Mouse (Mus musculus) forebrain, embryonic 15.5 days (tissue): ENCODE results near the gene AC109138.7. TPM values are rescaled to one million over a fixed set of nuclear protein-coding genes. Genes with fewer than 3 reads are reported as not detected.

Source experiments
- ATAC-seq: fragments of 200-750 bp; cut with Nextera tagmentation; replicated peaks from 2 replicates; pipeline ENCODE4 v1.8.0; 2017; ENCODE audit warnings: mild to moderate bottlenecking, moderate TSS enrichment, moderate library complexity
- H3K27ac ChIP-seq: fragments of 300-500 bp; sonication (generic); replicated peaks from 2 replicates; pipeline ENCODE4 v1.5.1; 2015; ENCODE audit warnings: mild to moderate bottlenecking, inconsistent platforms
- H3K27me3 ChIP-seq: fragments of 300-500 bp; sonication (generic); 2 replicates; pipeline ENCODE4 v1.6.1; 2015; ENCODE audit warnings: inconsistent platforms
- H3K36me3 ChIP-seq: fragments of 300-500 bp; sonication (generic); 2 replicates; pipeline ENCODE4 v1.6.1; 2015; ENCODE audit warnings: mild to moderate bottlenecking, inconsistent platforms
- H3K4me1 ChIP-seq: fragments of 300-500 bp; sonication (generic); 2 replicates; pipeline ENCODE4 v1.6.1; 2015; ENCODE audit warnings: inconsistent platforms
- H3K4me2 ChIP-seq: fragments of 300-500 bp; sonication (generic); replicated peaks from 2 replicates; pipeline ENCODE4 v1.6.1; 2015; ENCODE audit warnings: mild to moderate bottlenecking, inconsistent platforms
- H3K4me3 ChIP-seq: fragments of 300-500 bp; sonication (generic); 2 replicates; pipeline ENCODE4 v1.5.1; 2015; ENCODE audit warnings: mild to moderate bottlenecking, inconsistent platforms
- H3K9ac ChIP-seq: fragments of 300-500 bp; sonication (generic); replicated peaks from 2 replicates; pipeline ENCODE4 v1.6.1; 2015; ENCODE audit warnings: mild to moderate bottlenecking, inconsistent platforms
- H3K9me3 ChIP-seq: fragments of 300-500 bp; sonication (generic); 2 replicates; pipeline ENCODE4 v1.6.1; 2016; ENCODE audit warnings: inconsistent platforms
- WGBS: fragments of 180-500 bp; shearing (Covaris S2); methylation state at CpG from one replicate; pipeline ENCODE4 v1.1.7; 2015; ENCODE audit warnings: mixed read lengths; 5-methylcytosine and 5-hydroxymethylcytosine counted together
- polyA plus RNA-seq: library from polyadenylated mRNA; unstranded; fragments of >200 nt; fragmentation: Nextera tagmentation; extraction: Ambion mirVana; gene quantifications from 2 replicates; pipeline ENCODE4 v1.2.1, GENCODE M21; 2015

The AC109138.7 gene
- polyA plus RNA-seq = not detected in 2 replicates

DNA sequence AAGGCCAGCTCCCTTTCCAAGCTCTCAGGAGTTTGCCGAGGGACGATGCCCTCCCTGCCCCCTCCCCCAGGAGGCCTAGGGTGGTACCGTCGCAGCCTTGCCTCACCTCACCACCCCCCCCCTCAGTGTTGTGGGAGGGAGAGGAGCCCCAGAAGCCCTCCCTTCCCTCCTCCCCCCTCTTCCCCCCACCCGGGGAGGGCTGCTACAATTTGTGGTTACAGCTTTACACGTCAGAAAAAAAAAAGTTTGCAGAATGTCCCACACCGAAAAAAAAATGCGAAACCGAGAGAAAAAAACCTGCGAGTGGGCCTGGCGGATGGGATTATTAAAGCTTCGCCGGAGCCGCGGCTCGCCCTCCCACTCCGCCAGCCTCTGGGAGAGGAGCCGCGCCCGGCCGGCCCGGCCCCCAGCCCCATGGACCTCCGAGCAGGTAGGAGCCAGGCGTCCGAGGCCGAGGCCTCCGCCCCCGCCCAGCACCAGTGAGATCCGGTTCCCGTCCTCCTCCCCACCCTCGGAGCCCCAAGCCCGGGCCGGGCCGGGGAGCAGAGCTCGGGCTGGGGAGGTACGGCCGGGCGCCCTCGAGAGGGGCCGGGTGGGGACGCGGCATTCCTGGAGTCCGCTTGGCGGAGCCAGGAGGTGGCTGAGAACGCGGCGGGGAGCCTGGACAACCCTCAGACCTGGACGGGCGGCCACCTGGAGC, at the start of gene AC109138.7, which contains the start of gene Clcf1:
TSS of gene AC109138.7 (plus strand) at position 287 of the 700 bp plus-strand sequence.
TSS of gene Clcf1 (plus strand) at position 168 of the 700 bp plus-strand sequence.
- ATAC-seq = peak; percentile 57

GRCm38 (mm10) chr19:4164721-4165120, 49.4 kb upstream of the AC109138.7 start:
- Histone ChIP-seq H3K27me3 (no peaks in the 10 kb centered on the region), H3K4me1 (peaks cover 20% of the 10 kb centered on the region), H3K9ac (no peak overlapping the region), H3K4me2 (no peak overlapping the region), H3K4me3 (no peak overlapping the region), H3K36me3 (peaks cover 15% of the 10 kb centered on the region; the same call in 1 of the 2 replicates), H3K27ac (no peak overlapping the region), H3K9me3 (no peaks in the 10 kb centered on the region)
- no peak for ATAC-seq
- WGBS = 75% methylated on average over 2 of the region's 2 CpGs

More for the DNA sequence above, at the start of gene AC109138.7, which contains the start of gene Clcf1:
- H3K36me3 ChIP-seq = no peaks in the 10 kb centered on the region
- H3K9me3 ChIP-seq = no peaks in the 10 kb centered on the region
- 1% methylated on average over 43 of the region's 49 CpGs for WGBS
- H3K4me3 ChIP-seq = peak within 1 kb of the TSS; percentile 52
- peak within 1 kb of the TSS; percentile 99 for H3K4me2 ChIP-seq
- H3K27me3 ChIP-seq = peaks cover 54% of the 10 kb centered on the region
- peak within 1 kb of the TSS; percentile 55 for H3K9ac ChIP-seq
- peaks cover 32% of the 10 kb centered on the region for H3K4me1 ChIP-seq
- no peak within 1 kb of the TSS for H3K27ac ChIP-seq

DNA sequence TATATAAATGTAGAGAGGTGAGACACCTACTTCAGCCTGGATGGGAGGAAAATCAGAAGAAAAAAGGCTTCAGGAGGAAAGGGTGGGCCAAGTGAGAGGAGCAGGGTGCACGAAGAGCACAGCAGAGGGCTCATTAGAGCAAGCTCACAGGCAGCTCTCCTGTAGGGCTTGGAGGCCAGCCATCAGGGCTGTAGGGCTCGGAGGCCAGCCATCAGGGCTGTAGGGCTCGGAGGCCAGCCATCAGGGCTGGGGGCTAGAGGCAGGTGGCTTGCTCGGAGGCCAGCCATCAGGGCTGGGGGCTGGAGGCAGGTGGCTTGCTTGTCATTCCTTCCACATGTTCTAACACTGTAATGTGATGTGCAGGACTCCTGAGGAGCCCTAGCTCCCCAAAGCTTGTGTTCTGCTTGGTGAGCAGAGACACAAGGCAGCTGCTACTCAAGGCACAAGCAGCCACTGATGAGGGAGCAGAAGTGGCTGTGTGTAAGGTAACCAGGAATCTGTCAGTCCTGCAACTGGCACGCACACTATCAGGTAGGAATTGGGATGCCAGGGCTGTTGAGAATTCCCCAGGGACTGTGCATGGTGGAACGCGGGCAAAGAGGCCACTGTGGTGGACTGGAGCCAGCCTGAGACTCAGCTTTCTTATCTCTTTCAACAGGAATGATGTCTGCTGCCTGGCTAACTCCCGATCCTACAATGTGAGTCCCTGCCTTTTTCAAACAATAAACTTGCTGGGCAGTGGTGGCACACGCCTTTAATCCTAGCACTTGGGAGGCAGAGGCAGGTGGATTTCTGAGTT, 47.3 kb upstream of the AC109138.7 start:
- no peak overlapping the region for H3K9ac ChIP-seq
- peaks cover 26% of the 10 kb centered on the region for H3K4me1 ChIP-seq
- WGBS = 81% methylated on average over 9 of the region's 9 CpGs
- no peak for ATAC-seq
- no peak overlapping the region for H3K4me2 ChIP-seq
- no peaks in the 10 kb centered on the region for H3K36me3 ChIP-seq
- H3K4me3 ChIP-seq = no peak overlapping the region
- no peak overlapping the region for H3K27ac ChIP-seq
- no peaks in the 10 kb centered on the region for H3K9me3 ChIP-seq
- H3K27me3 ChIP-seq = no peaks in the 10 kb centered on the region

- 0% methylated on average over 43 of the region's 43 CpGs for WGBS
- H3K4me1 ChIP-seq = peaks cover 12% of the 10 kb centered on the region
- H3K27ac ChIP-seq = peak overlapping the region; percentile 91
- H3K9me3 ChIP-seq = no peaks in the 10 kb centered on the region
- H3K27me3 ChIP-seq = no peaks in the 10 kb centered on the region
- H3K36me3 ChIP-seq = no peaks in the 10 kb centered on the region
- ATAC-seq = peak; percentile 95
- H3K9ac ChIP-seq = peak overlapping the region; percentile 80
- peak overlapping the region; percentile 49 for H3K4me3 ChIP-seq
- peak overlapping the region; percentile 93 for H3K4me2 ChIP-seq
Observed at GRCm38 (mm10) chr19:4169378-4169784, 44.8 kb upstream of the AC109138.7 start.

- 4% methylated on average over 27 of the region's 27 CpGs for WGBS
Observed at GRCm38 (mm10) chr19:4169810-4170209, 44.3 kb upstream of the AC109138.7 start.

DNA sequence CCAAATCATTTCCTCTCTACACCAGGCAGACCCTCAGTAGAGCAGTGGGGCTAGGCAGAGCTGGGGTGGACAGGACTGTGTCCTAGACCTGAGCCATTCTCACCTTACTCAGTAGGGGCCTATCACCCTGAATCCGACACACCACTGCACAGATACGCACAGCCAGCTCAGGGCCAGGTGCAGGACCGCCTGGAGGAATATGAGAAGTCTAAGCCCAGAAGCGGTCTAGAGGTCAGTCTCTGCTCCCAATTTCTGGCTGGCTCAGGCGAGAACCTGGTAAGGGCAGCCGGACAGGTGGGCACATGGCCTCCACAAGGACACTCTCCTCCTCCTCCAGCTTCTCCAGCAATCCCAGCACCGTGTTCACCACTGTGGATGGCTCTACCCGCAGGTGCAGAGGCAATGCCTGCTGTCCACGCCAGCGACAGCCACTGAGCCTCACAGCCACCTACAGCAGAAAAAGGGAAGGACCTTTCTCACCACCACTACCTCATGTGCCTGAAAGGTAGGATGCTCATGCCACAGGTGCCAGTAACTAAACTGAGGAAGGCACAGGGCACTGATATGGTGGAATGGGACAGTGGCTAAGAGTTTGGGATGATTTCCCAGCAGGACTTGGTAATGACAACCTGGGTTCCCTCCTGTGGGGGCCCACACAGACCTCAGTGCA, 43.3 kb upstream of the AC109138.7 start:
- H3K36me3 ChIP-seq = no peaks in the 10 kb centered on the region
- no peak overlapping the region for H3K9ac ChIP-seq
- H3K27ac ChIP-seq = no peak overlapping the region
- no peak for ATAC-seq
- H3K9me3 ChIP-seq = no peaks in the 10 kb centered on the region
- peaks cover 20% of the 10 kb centered on the region for H3K4me1 ChIP-seq
- no peaks in the 10 kb centered on the region for H3K27me3 ChIP-seq
- no peak overlapping the region for H3K4me3 ChIP-seq
- H3K4me2 ChIP-seq = no peak overlapping the region
- WGBS = 89% methylated on average over 10 of the region's 10 CpGs

More at GRCm38 (mm10) chr19:4169810-4170209, 44.3 kb upstream of the AC109138.7 start:
- no peaks in the 10 kb centered on the region for H3K27me3 ChIP-seq
- H3K36me3 ChIP-seq = no peaks in the 10 kb centered on the region
- peak overlapping the region; percentile 91 for H3K27ac ChIP-seq
- H3K9ac ChIP-seq = peak overlapping the region; percentile 80
- H3K4me2 ChIP-seq = peak overlapping the region; percentile 93
- peak overlapping the region; percentile 49 for H3K4me3 ChIP-seq
- peak; percentile 71 for ATAC-seq
- H3K9me3 ChIP-seq = no peaks in the 10 kb centered on the region
- peaks cover 12% of the 10 kb centered on the region for H3K4me1 ChIP-seq

DNA sequence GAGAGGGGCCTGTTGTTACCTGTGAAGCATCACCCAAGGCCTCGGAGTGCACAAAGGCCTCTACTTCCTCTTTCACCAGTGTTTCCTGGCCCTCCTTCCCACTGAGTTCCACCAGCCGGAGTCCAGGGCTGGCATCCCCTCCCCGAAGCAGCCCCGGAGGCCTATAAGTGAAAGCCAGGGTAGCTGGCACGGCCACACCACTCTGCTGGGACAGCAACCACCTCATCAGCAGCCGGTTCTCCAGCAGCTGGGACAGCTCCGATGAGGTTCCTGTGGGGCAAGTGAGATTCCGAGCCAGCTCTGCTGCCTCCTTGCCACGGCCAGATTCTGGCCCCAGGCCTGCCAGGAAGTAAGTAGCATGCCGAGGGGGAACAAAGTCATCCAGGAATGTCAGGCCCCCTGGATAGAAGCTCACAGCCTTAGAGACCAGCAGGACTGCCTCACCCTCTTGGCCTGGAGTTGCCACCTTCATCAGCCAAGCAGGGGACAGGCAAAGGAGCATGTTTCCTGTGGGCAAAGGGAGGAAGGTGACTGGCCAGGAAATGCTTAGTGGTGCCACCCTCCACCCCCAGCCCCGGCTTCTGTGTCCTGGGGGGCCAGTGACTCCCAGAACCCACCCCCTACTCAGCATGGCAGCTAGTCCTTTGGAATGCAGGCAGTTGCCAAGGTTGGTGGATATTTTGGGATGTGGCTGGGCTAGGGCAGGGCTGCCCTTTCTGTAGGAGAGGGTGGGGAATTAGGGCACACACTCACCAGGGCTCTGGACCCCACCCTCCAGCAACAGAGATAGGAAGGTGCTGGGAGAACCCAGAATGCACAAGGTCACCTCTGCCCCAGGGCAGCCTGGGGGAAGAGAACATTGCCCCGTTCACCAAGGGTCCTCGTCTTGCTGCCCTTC, 42.5 kb upstream of the AC109138.7 start:
- ATAC-seq = no peak
- no peak overlapping the region for H3K9ac ChIP-seq
- no peak overlapping the region for H3K4me3 ChIP-seq

GRCm38 (mm10) chr19:4172925-4173324, 41.2 kb upstream of the AC109138.7 start:
- no peak for ATAC-seq

More for the DNA sequence above, 42.5 kb upstream of the AC109138.7 start:
- H3K27me3 ChIP-seq = no peaks in the 10 kb centered on the region
- H3K4me1 ChIP-seq = peaks cover 20% of the 10 kb centered on the region
- no peaks in the 10 kb centered on the region for H3K36me3 ChIP-seq
- no peaks in the 10 kb centered on the region for H3K9me3 ChIP-seq
- 77% methylated on average over 13 of the region's 13 CpGs for WGBS
- H3K4me2 ChIP-seq = no peak overlapping the region
- no peak overlapping the region for H3K27ac ChIP-seq

DNA sequence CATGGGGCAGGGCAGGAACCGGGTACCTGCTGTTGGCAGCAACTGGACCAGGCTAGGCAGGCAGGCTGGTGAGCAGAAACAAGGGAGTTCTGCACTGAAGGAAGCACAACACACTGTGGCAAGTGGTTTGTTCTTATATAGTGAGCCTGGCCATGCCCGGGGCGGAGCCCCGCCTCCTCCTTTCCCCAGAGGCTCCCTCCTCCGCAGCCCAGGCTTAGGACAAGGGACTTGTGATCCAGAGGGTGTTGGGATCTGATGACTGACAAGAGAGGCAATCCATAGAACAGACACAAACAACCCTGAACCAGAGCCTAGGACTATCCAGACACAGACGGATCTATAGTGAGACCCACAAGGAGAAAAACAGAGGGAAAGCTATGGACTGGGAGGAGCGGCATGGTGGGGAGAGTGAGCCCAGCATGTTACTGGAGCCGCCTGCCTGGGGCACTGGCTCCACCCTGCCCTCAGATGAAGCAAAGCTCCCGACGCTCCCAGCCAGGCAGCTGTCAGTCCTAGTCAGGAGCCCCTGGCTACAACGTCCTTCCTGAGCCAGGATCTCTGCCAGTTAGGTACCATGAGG, 38.7 kb upstream of the AC109138.7 start, which contains the start of gene Carns1:
TSS of gene Carns1 (minus strand) at position 112 of the 580 bp plus-strand sequence.
- WGBS = 5% methylated on average over 11 of the region's 11 CpGs
- Histone ChIP-seq H3K4me3 (no peak within 1 kb of the TSS), H3K9ac (0 out of 2 replicates have a peak within 1 kb of the TSS, but pooled peaks have one; percentile 1)

More at GRCm38 (mm10) chr19:4172925-4173324, 41.2 kb upstream of the AC109138.7 start:
- Histone ChIP-seq H3K9me3 (no peaks in the 10 kb centered on the region), H3K4me2 (no peak overlapping the region), H3K27ac (no peak overlapping the region), H3K4me3 (no peak overlapping the region), H3K4me1 (peaks cover 20% of the 10 kb centered on the region), H3K27me3 (no peaks in the 10 kb centered on the region), H3K9ac (no peak overlapping the region), H3K36me3 (no peaks in the 10 kb centered on the region)
- 57% methylated on average over 11 of the region's 11 CpGs for WGBS

GRCm38 (mm10) chr19:4180411-4180810, 33.7 kb upstream of the AC109138.7 start:
- peaks cover 11% of the 10 kb centered on the region for H3K4me1 ChIP-seq
- no peak for ATAC-seq
- WGBS = 87% methylated on average over 7 of the region's 7 CpGs
- no peaks in the 10 kb centered on the region for H3K9me3 ChIP-seq
- no peak overlapping the region for H3K4me2 ChIP-seq
- H3K27me3 ChIP-seq = no peaks in the 10 kb centered on the region
- H3K36me3 ChIP-seq = no peaks in the 10 kb centered on the region
- H3K4me3 ChIP-seq = no peak overlapping the region
- H3K9ac ChIP-seq = no peak overlapping the region
- H3K27ac ChIP-seq = no peak overlapping the region

More for the DNA sequence above, 38.7 kb upstream of the AC109138.7 start, which contains the start of gene Carns1:
- no peak; the same call in 1 of the 2 replicates for ATAC-seq
- no peak within 1 kb of the TSS for H3K27ac ChIP-seq
- peak within 1 kb of the TSS; percentile 23; the same call in 1 of the 2 replicates for H3K4me2 ChIP-seq
- peaks cover 8% of the 10 kb centered on the region for H3K4me1 ChIP-seq
- H3K9me3 ChIP-seq = no peaks in the 10 kb centered on the region
- H3K36me3 ChIP-seq = no peaks in the 10 kb centered on the region
- no peaks in the 10 kb centered on the region for H3K27me3 ChIP-seq
